Mouse (Mus musculus) activated CD4-positive, CD25-positive, alpha-beta regulatory T cell, adult 4 months (primary cell): ENCODE data around the gene Tmem132d. TPM values are rescaled to one million over a fixed set of nuclear protein-coding genes. Genes with fewer than 3 reads are reported as not detected.
"Not testable (repeated sequence)": the region's sequence is repeated elsewhere in the genome, so short reads cannot be mapped to it uniquely, and the experiment has no call there.

Experiments used
- ATAC-seq: one replicate; pipeline ENCODE4 v1.8.0; 2017
- polyA plus RNA-seq, 2 experiments: library from polyadenylated mRNA; unstranded; fragments of 100-300 nt; shearing (Covaris generic); gene quantifications; one replicate each; pipeline ENCODE4 v1.2.1; 2017

Gene Tmem132d
- polyA plus RNA-seq, 2 experiments from 2014 or later, result not detected

- ATAC-seq, result no peak
Measured at GRCm38 (mm10) chr5:128075456-128075855, 357.4 kb downstream of the Tmem132d start.

GRCm38 (mm10) chr5:128072616-128073015, 360.3 kb downstream of the Tmem132d start:
- no peak for ATAC-seq

DNA sequence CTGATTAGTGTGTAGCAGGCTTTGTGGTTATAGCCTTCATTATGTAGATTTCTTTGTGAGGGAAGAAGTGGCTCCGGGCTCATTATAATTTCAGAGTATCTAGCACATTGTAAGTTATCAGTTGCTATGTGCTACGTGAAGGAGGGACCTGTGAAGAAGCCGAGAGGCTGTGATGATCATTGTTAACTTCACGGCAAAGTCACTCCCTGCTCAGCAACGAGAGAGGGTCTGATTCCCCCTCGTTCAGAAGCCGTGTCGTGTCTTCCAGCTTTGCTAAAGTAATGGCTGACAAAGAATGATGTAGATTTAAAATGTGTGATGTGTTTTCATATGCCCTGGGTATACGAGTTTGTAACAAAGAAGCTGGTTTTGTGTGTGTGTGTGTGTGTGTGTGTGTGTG, 391.1 kb downstream of the Tmem132d start:
- no peak for ATAC-seq

DNA sequence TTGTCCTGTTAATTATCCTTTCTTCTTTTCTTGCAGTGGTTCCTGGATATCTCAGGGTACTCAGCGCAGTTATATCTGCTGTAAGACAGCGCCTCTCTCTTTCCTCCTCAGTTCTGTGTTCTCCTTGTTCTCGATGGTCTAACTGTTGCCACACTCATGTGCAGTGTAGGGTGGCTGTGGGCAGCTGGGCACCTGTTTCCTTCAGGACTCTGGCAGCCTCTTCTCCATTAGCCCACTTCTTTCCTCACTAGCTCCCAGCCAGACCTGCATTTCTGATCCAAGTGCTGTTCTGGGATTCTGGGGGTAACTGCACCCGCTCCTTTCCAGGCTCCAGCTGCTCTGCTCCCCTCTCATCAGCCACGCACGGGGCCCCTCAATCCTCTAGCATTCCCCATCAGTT, 392.8 kb downstream of the Tmem132d start:
- ATAC-seq, result no peak

DNA sequence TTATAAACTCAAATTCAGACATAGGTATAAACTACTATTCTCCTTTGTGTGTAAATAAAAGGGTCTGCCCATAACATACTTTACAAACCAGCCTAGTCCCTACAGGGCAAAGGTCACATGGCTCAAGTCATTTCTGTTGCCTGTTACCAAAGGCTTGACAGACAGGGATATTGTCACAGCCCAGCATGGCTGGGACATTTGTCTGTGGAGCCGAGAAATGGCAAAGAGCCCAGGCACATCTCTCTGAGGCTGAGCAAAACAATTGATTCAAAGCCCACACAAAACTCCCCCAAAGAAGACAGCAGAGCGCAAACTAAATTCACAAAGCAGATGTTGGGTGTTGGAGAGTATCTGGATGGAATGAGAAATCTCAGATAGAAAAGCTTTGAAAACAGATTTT, 405.8 kb downstream of the Tmem132d start:
- no peak for ATAC-seq

DNA sequence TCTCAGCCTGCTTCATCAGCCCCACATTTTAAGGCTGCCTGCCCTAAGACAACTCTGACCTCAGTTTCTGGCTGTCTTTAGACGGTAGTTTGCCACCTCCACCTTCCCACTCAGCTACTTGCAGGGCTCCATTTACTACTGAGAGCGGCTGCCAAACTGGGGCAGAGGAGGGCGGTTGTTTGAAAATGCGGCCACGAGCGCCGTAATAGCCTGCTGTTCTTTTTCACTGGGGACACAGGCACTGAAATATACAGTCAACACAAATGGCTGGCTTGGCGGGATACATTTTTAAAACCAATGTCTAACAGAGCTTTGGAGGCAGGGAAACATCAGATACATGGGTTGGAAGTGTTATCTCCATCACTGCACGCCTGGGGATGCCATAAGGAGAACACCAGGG, 428.2 kb downstream of the Tmem132d start:
- ATAC-seq, result no peak

DNA sequence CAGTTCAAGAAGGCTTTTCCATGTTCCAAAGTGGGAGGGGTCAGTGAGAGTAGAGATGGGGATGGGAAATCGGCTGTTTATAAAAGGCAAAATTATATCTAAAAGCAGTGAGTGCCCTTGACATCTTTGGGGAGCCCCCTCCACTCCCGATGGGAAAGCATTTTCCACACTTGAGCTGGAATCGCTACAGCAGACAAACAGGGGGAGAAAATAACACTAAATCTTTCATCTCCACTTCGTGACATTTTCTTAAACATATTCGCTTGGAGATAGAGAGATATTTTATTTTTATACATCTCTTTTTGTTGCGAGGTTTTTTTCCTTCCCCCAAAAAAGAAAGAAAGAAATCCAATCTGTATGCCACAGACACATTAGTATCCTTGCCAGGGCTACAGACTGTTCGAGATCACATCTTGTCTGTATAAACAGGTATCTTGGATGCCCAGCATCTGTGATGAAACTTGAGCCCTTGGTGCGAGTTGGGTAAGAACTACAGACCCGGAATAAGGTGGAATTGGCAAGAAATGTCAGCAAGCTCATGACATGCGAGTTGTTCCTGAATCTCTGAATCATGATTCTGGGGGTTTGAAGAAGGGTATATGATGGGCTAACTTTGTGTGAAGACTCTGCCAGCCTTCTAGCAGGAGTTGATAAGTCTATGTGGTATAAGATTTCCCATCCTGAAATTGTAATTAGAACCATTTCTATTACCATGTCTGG, 436.2 kb downstream of the Tmem132d start:
- no peak for ATAC-seq

DNA sequence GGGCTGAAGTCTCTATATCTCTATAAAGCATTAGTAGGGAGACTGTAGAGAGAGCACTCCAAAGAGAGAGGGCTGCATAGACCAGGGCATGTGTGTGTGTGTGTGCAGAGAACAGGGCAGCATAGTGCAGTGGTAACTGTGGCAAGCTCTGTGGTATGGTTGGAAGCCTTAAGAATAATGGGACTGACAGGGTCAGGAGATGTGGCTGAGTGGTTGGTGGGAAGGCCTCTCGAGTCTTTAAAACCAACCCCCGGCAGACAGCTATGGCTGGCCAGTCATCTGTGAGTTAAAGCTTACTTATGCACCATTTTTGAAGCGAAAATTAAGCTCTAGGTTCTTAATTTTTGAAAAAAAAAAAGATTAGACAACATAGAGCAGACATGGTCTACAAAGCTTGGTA, 439.4 kb downstream of the Tmem132d start:
- ATAC-seq, result no peak

GRCm38 (mm10) chr5:127990826-127991225, 442.1 kb downstream of the Tmem132d start:
- no peak for ATAC-seq

- ATAC-seq, result not testable (repeated sequence)
Measured at GRCm38 (mm10) chr5:127980003-127980358, 452.9 kb downstream of the Tmem132d start.

DNA sequence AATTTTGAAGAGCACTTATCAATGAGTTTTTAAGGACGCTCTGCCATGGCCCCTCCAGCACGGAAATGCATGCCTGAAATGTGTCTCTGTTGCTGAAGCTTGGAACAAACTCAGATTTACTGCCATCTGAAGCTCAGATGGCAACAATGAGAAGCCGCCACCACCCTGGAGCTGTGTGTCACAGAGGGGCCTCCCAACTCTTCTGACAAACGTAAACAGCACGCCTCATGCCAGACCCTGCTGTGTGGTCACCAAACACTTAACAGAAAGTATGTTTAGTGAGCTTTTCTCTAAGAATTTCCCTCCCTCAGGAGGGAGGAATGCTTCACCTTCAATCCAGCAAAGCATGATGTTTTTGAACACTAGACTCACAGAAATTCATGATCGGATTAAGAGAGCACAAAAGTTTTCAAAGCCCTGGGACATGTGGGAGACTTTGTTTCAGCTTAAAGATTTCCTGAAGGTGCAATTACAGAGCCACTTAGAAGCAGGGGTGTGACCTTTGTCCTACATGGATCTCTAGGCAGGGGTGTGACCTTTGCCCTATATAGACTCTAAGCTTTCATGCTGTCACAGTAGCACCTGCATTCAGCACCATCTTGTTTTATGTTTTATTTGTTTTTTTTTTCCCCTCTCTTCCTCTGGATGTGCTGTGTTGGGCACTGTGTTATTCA, 453.4 kb downstream of the Tmem132d start:
- no peak for ATAC-seq

DNA sequence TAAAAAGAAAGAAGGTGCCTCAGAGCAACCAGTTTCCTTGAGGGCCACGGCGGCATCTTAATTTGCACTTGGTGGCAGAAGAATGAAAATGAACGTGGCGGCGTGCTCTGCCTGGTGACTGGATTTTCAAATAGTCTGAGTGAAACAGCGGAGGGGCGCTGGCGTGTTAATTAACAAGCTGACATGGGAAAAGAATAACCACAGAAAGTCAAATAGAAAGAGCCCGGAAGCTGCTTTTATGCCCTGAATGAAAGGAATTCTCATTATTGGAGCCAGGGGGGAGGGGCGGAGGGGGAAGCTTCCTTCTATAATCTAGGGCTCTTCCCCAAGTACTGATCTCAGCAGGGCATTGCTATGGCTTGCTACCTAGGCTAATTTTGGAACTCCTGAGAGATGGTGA, 456.2 kb downstream of the Tmem132d start:
- no peak for ATAC-seq

DNA sequence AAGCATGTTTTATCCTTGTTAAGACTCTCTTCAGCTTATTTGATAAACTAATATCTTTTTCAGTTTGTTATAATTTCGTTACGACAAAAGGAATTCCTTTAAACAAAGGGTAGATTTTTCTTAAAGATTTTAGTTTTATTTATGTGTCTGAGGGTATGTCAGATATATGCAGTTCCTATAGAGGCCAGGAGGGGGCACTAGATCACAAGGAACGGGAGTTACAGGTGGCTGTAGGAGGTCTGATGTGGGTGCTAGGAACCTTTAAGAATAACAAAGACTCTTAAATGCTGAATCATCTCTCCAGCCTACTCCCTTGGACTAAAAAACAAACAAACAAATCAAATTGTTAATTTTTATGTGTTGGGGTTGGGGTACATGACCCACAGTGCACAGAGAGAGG, 467.2 kb downstream of the Tmem132d start:
- no peak for ATAC-seq

- no peak for ATAC-seq
Measured at GRCm38 (mm10) chr5:127962656-127963055, 470.2 kb downstream of the Tmem132d start.

- ATAC-seq, result no peak
Measured at GRCm38 (mm10) chr5:127956511-127957097, 476.3 kb downstream of the Tmem132d start.

GRCm38 (mm10) chr5:127954231-127954790, 478.6 kb downstream of the Tmem132d start:
- no peak for ATAC-seq

DNA sequence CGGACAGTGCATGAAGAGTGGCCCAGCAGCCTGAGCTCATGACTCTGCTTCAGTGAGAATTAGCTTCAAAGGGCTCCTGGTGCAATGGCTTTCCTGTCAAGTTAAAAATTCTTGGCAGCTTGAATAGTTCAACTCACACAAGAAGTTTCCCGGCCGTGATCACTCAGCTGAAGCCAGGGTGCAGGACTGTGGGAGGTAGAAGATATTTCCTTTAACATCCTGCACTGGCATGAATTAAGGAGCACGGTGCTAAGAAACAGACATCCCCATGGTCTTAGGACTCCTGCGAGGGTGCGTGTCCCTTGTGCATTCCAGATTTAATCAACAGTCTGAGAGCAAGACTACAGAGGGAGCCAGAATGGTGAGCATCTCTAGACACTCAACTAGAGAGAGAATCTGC, 480.1 kb downstream of the Tmem132d start:
- ATAC-seq, result no peak

- no peak for ATAC-seq
Measured at GRCm38 (mm10) chr5:127950574-127950973, 482.3 kb downstream of the Tmem132d start.

GRCm38 (mm10) chr5:127947275-127947674, 485.6 kb downstream of the Tmem132d start:
- ATAC-seq, result no peak

GRCm38 (mm10) chr5:127942171-127942570, 490.7 kb downstream of the Tmem132d start:
- not testable (repeated sequence) for ATAC-seq

GRCm38 (mm10) chr5:127937914-127938313, 495.0 kb downstream of the Tmem132d start:
- ATAC-seq, result no peak

DNA sequence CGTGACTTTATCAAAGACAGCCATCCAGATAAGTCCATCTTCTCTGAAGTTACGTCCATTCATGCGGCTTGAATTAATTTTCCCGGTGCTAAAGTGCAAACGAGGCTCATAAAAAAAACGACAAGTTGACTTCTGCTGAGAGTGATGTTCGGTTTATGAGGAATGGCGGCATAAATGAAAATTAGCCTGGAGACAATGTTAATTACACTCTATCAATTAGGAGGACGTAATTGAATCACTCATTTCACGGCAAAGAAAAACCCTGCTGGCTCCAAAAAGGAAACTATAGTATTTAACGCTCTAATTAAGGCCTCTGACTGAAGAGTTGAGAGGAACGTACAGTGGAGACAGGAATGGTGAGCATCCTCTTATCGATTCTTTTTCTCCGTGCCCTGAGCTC, 503.2 kb downstream of the Tmem132d start:
- ATAC-seq, result no peak

DNA sequence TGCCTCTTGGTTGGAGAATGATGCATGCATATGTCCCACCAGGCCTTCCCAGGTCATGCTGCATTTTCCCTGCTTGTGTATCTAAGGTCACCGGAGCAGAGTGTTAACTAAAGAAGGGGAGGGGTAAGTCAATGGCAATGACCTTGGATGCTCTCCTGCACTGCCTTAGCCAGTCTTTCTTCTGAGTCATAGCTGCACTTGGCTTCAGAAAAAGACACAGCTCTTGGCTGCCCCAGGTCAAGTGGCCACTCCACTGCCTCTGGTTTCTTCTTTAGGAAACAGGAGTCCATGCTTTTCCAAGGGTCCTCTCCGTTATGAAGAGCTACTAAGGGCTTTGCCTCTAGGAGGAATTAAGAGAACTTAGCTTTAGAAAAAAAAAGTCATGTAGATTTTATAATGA, 506.2 kb downstream of the Tmem132d start:
- no peak for ATAC-seq

DNA sequence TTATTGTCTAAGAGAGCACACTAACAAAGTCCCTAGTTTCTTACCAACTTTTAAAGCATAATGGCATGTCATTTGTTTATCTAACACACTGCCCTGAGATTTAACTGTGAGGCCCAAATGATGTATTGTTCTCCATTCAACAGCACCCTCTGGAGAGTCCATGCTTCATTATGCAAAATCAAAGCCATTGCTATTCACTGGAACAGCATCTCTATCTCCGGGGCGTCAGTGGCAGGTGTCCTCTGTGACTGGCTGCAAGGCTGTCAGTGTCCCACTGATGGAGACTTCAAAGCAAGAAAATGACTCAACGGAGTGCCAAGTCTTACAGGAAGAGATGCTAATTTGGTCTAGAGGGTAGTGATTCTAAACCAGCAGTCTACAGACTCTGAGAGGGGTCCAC, 508.8 kb downstream of the Tmem132d start:
- no peak for ATAC-seq
